Mouse (Mus musculus) olfactory bulb, adult 2 months (tissue): ENCODE measurements at regions not wholly inside any gene's neighbourhood (a gene's known extent, or its start where the extent isn't known, plus 50 kb on each side); places are given as distances from the start of the nearest gene placed in this dataset.

Experiments
- H3K27ac ChIP-seq: fragments of 200-500 bp; 2 replicates; pipeline ENCODE4 v1.5.1; 2012; ENCODE audit warnings: low read depth, low read length; ENCODE audit not compliant: insufficient read depth
- H3K4me1 ChIP-seq: fragments of 200-500 bp; 2 replicates; pipeline ENCODE4 v1.6.1; 2012; ENCODE audit warnings: low read length; ENCODE audit not compliant: control insufficient read depth, insufficient read depth
- H3K4me3 ChIP-seq: fragments of 200-500 bp; 2 replicates; pipeline ENCODE4 v1.5.1; 2012; ENCODE audit warnings: mild to moderate bottlenecking, low read depth, low read length, moderate library complexity; ENCODE audit not compliant: insufficient read depth
- CTCF ChIP-seq: fragments of 200-500 bp; IDR thresholded peaks from 2 replicates; pipeline ENCODE4 v1.5.1; 2012; ENCODE audit warnings: low read depth, mild to moderate bottlenecking, low read length, moderate library complexity; ENCODE audit not compliant: insufficient read depth
- POLR2A ChIP-seq: fragments of 200-500 bp; IDR thresholded peaks from 2 replicates; pipeline ENCODE4 v1.6.1; 2012; ENCODE audit warnings: mild to moderate bottlenecking, low read depth, low read length, moderate library complexity; ENCODE audit not compliant: insufficient read depth
- WGBS: fragments of 180-500 bp; shearing (Covaris S2); methylation state at CpG from one replicate; pipeline ENCODE4 v1.1.7; 2018; 5-methylcytosine and 5-hydroxymethylcytosine counted together

DNA sequence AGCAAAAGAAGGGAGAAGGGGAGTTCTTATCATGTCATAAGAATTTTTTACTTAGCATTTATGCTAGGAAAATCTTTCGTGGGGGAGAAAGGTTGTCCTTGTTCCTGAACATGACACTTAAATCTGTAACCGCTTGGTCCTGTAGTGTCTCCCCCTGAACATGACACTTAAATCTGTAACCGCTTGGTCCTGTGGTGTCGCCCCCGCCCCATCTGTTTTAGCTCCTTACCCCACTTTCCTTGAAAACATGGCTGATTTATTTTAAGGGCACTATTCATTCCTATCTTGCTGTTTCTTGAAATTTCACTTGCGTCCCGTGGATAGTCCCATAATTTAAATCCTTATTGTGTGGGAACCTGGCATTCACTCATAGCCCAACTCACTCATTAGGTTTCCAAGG, 82.2 kb downstream of the Rap2a start:
- TF ChIP-seq CTCF (no peak), POLR2A (no peak)
- no peak overlapping the region for H3K4me3 ChIP-seq
- 82% methylated on average over 7 of the region's 7 CpGs for WGBS
- H3K27ac ChIP-seq = no peak overlapping the region
- H3K4me1 ChIP-seq = no peaks in the 10 kb centered on the region

- TF ChIP-seq CTCF = no peak
- TF ChIP-seq POLR2A = no peak
- no peak overlapping the region for H3K27ac ChIP-seq
- no peak overlapping the region for H3K4me3 ChIP-seq
- H3K4me1 ChIP-seq = no peaks in the 10 kb centered on the region
- WGBS = 64% methylated on average over 2 of the region's 2 CpGs
Measured at GRCm38 (mm10) chr14:120560987-120561386, 82.7 kb downstream of the Rap2a start.

- TF ChIP-seq CTCF (no peak), POLR2A (no peak)
- peaks cover 9% of the 10 kb centered on the region for H3K4me1 ChIP-seq
- H3K4me3 ChIP-seq = no peak overlapping the region
- no peak overlapping the region for H3K27ac ChIP-seq
- 83% methylated on average over 1 of the region's 1 CpGs for WGBS
Measured at GRCm38 (mm10) chr14:120566945-120567344, 88.7 kb downstream of the Rap2a start.

GRCm38 (mm10) chr14:120568054-120568453, 89.8 kb downstream of the Rap2a start:
- Histone ChIP-seq H3K4me3 (no peak overlapping the region), H3K4me1 (peaks cover 15% of the 10 kb centered on the region), H3K27ac (no peak overlapping the region)
- TF ChIP-seq CTCF = no peak
- TF ChIP-seq POLR2A = no peak
- WGBS = 92% methylated on average over 4 of the region's 4 CpGs

- TF ChIP-seq CTCF (no peak), POLR2A (no peak)
- Histone ChIP-seq H3K4me1 (peaks cover 17% of the 10 kb centered on the region), H3K4me3 (no peak overlapping the region), H3K27ac (peak overlapping the region; percentile 47)
- WGBS = 79% methylated on average over 10 of the region's 10 CpGs
Measured at GRCm38 (mm10) chr14:120572238-120572637, 94.0 kb downstream of the Rap2a start.

DNA sequence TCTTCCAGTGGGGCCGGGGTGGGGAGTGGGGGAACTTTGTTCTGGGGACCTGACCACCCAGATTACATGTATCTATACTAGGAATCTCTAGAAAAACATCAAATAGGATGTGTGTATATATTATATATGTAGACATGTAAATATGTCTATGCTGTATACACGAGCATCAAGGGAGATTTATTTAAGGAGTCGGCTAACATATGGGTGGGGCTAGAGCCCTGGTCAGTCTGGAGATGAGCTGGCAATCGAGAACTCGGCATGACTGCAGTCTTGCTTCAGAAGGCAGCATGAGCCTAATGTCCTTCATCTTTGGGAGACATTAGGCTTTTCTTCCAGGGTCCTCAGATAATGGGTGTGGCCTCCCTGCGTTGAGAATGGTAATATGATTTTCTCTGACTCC, 97.0 kb downstream of the Rap2a start:
- 88% methylated on average over 6 of the region's 6 CpGs for whole genome bisulfite sequencing
- TF ChIP-seq POLR2A = no peak
- no peak for TF ChIP-seq CTCF
- Histone ChIP-seq H3K4me3 (no peak overlapping the region), H3K4me1 (peaks cover 10% of the 10 kb centered on the region), H3K27ac (no peak overlapping the region)

GRCm38 (mm10) chr14:120578352-120579080, 100.3 kb downstream of the Rap2a start:
- WGBS = 67% methylated on average over 11 of the region's 11 CpGs
- H3K27ac ChIP-seq = no peak overlapping the region
- H3K4me1 ChIP-seq = peaks cover 3% of the 10 kb centered on the region
- H3K4me3 ChIP-seq = no peak overlapping the region
- TF ChIP-seq POLR2A = no peak
- no peak for TF ChIP-seq CTCF

DNA sequence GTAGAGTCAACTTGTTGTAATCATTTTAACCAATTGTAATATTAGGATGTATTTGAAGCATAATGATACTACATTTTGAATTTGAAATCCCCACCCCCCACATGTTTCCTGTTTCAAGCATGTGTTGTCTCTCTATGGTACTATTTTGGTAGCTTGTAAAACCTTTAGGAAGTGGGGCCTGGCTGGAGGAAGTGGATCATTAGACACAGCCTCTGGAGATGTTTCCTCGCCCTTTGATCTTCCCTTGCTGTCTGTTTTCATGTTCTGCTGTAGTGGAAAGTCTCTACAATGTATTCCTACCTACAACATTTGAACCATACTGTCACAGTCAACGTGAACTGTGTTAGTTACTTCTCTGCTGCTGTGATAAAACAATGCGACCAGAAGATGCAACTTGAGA, 105.6 kb downstream of the Rap2a start:
- 94% methylated on average over 3 of the region's 3 CpGs for WGBS
- no peak for TF ChIP-seq CTCF
- no peak for TF ChIP-seq POLR2A
- peaks cover 2% of the 10 kb centered on the region; the same call in 1 of the 2 replicates for H3K4me1 ChIP-seq
- H3K4me3 ChIP-seq = no peak overlapping the region
- no peak overlapping the region for H3K27ac ChIP-seq

DNA sequence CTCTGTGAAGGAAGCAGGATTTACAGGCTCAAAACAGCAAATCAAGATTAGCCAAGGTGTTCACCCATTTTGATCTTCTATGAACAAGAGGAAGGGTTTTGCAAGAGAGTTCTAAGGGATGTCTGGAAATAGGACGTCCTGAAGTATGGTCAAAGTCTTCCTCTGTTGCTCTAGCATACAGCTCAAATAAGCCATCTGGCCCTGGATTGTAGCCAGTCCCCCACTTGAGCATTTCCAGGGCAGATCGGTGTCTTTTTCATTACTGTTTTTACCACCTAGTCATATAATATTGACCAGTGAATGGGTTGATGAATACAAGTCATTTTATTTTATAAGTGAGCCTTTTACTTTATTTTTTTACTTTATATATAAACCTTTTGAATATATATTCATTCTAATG, 113.9 kb downstream of the Rap2a start:
- H3K4me3 ChIP-seq = no peak overlapping the region
- no peak overlapping the region for H3K27ac ChIP-seq
- H3K4me1 ChIP-seq = peaks cover under 1% of the 10 kb centered on the region; the same call in 1 of the 2 replicates
- TF ChIP-seq CTCF (no peak), POLR2A (no peak)
- WGBS = 85% methylated on average over 2 of the region's 2 CpGs

DNA sequence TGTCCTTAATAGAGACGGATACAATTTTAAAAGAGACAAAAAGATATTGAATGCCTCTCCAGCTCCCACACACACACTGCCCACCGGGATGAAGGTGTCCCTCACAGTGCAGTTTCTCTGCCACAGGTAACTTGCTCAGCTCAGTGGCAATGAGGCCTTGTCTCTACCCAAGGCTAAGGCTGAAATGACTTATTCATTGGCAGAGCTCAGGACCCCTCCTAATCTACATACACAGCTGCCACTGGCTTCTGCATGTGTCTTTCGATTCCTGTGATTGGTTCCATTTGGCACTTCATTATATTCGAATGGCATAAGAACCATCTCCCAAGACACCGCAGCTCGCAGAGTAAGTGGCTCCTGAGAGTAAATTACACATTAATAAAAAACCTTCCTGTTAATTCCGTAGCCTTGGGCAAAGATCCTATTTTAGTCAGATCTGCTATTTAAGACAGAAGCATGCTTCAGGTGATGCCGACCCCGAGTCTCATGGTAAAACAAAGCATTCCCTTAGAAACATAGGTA, 122.2 kb downstream of the Rap2a start:
- H3K4me1 ChIP-seq = no peaks in the 10 kb centered on the region
- 86% methylated on average over 9 of the region's 9 CpGs for WGBS
- no peak overlapping the region for H3K4me3 ChIP-seq
- H3K27ac ChIP-seq = no peak overlapping the region
- TF ChIP-seq POLR2A (no peak), CTCF (no peak)
